Mouse (Mus musculus) telencephalon, adult 2 months (tissue): ENCODE results near the gene Col25a1.
A peak's percentile ranks its signal among the peaks of the same experiment; 100 is the strongest.

Experiments used
- DNase-seq: peaks from one replicate; pipeline ENCODE4 v3.0.0-alpha.2; 2011; ENCODE audit warnings: low read depth, low spot score

Col25a1 gene

GRCm38 (mm10) chr3:130161323-130161917 lies 30.1 kb downstream of the Col25a1 start:
- no peak for DNase-seq

- DNase-seq, result peak; percentile 17
Measured at GRCm38 (mm10) chr3:130166875-130167274, 35.6 kb downstream of the Col25a1 start.

- DNase-seq, result no peak
Measured at GRCm38 (mm10) chr3:130172764-130173163, 41.5 kb downstream of the Col25a1 start.

GRCm38 (mm10) chr3:130180181-130180940 lies 49.1 kb downstream of the Col25a1 start:
- DNase-seq, result peak; percentile 65

GRCm38 (mm10) chr3:130180964-130181590 lies 49.8 kb downstream of the Col25a1 start:
- no peak for DNase-seq

- no peak for DNase-seq
Measured at GRCm38 (mm10) chr3:130181591-130181980, 50.3 kb downstream of the Col25a1 start.

GRCm38 (mm10) chr3:130182450-130182849 lies 51.1 kb downstream of the Col25a1 start:
- DNase-seq, result no peak

- peak; percentile 42 for DNase-seq
Measured at GRCm38 (mm10) chr3:130185111-130185510, 53.8 kb downstream of the Col25a1 start.

GRCm38 (mm10) chr3:130187588-130187987 lies 56.3 kb downstream of the Col25a1 start:
- no peak for DNase-seq

- DNase-seq, result no peak
Measured at GRCm38 (mm10) chr3:130193450-130193849, 62.1 kb downstream of the Col25a1 start.

GRCm38 (mm10) chr3:130214631-130215030 lies 83.3 kb downstream of the Col25a1 start:
- DNase-seq, result no peak

- DNase-seq, result no peak
Measured at GRCm38 (mm10) chr3:130216141-130216540, 84.8 kb downstream of the Col25a1 start.

- no peak for DNase-seq
Measured at GRCm38 (mm10) chr3:130216646-130217045, 85.3 kb downstream of the Col25a1 start.

GRCm38 (mm10) chr3:130217705-130218104 lies 86.4 kb downstream of the Col25a1 start:
- DNase-seq, result no peak

GRCm38 (mm10) chr3:130218232-130218728 lies 87.0 kb downstream of the Col25a1 start:
- DNase-seq, result no peak

- no peak for DNase-seq
Measured at GRCm38 (mm10) chr3:130220811-130221210, 89.5 kb downstream of the Col25a1 start.

- no peak for DNase-seq
Measured at GRCm38 (mm10) chr3:130228186-130228585, 96.9 kb downstream of the Col25a1 start.

- DNase-seq, result no peak
Measured at GRCm38 (mm10) chr3:130232944-130233343, 101.6 kb downstream of the Col25a1 start.

GRCm38 (mm10) chr3:130235233-130235632 lies 103.9 kb downstream of the Col25a1 start:
- no peak for DNase-seq

GRCm38 (mm10) chr3:130236129-130236528 lies 104.8 kb downstream of the Col25a1 start:
- DNase-seq, result no peak

- no peak for DNase-seq
Measured at GRCm38 (mm10) chr3:130237852-130238251, 106.6 kb downstream of the Col25a1 start.

- DNase-seq, result no peak
Measured at GRCm38 (mm10) chr3:130241924-130242323, 110.6 kb downstream of the Col25a1 start.
